Mouse (Mus musculus) left cerebral cortex, postnatal 4 days (tissue): ENCODE measurements around the gene Hnrnpd. TPM values are rescaled to one million over a fixed set of nuclear protein-coding genes. Genes with fewer than 3 reads are reported as not detected.

Experiments used
- DNase-seq: peaks from one replicate; pipeline ENCODE4 v3.0.0-alpha.2; 2022
- intact Hi-C: fragments of 180-260 bp; cut with DNase I; formaldehyde crosslinking; loops from one replicate; pipeline ENCODE4 v1.15.1; 2025
- total RNA-seq, 2 experiments: library from RNA; stranded (reverse); gene quantifications; 2 replicates each; pipeline ENCODE4 v1.2.3; 2021

Gene Hnrnpd
- 100 to 1,000 TPM; 366 to 370 TPM for total RNA-seq

DNA sequence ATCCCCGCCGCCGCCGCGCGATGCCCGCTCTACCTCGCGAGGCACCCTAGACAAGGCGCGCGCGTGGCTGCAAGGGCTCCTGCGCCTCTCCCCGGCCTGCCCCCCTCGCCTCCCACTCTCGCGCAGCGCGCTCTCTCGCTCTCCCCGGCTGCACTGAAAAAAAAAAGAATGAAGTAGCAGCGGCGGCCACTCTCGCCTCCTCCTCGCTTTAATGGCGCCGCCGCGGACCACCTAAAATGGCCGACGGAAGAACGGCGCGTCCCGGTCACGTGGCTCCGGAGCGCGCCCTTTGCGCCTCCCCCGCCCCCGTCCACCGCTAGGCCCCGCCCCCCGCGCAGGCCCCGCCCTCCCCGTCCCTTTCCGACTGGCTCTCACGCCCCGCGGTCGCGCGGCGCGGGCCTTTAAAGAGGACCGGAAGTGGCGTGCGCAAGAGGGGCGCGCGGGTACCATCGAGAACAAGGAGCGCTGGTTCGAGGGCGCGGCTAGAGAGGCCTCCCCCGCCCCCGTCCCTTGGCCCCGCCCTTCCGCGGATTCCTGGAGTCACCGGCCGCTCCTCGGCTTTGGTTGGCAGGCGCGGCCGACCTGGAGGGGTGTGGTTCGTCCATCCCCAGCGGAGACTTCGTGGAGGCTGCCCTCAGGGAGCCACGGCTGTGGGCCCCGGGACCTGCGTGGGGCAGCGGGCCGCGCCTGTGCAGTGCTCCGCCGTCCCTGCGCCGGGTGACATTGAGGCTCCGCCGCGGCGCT, at the start of gene Hnrnpd, which contains the start of gene 4930524J08Rik:
Gene Hnrnpd, minus strand, starts transcription at position 240 of the 744 bp plus-strand sequence.
Gene 4930524J08Rik, plus strand, starts transcription at position 363 of the 744 bp plus-strand sequence.
- intact Hi-C loops = loop anchor here (5.0 kb wide), 1 partner anchor 58 kb away; the partner anchor contains the start of genes Enoph1 and Hnrnpdl
- DNase-seq = peak; percentile 98

DNA sequence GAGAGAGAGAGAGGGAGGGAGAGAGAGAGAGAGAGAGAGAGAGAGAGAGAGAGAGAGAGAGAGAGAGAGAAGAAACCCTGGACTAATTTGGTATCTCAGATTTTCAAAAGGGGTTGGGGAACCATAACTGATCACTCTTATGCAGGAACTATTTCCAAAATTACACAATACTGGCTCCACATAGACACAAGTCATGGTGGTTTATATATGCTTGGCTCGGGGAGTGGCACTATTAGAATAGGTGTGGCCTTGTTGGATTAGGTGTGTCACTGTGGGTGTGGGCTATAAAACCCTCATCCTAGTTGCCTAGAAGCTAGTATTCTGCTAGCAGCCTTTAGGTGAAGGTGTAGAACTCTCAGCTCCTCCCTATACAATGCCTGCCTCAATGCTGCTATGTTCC, 46.1 kb upstream of the Hnrnpd start:
- intact Hi-C loops = no loop called here

DNA sequence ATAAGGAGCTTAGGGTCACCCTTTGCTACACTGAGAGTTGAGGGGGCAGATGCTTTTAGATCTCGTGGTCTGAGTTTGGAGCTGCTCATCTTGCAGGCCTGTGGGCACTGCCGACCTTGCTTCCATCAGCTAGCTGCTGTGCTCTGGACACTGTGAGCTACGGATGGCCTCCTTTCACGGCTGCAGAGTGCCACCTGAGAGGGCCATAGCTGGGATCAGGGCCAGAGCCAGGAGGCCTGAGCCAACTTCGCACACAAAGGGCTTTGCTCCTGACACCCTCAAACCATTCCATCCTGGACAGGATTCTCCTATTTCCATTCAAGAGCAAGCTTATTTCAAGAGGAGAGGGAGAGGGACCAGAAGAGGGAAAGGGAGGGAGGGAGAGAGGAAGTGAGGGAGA, 45.7 kb upstream of the Hnrnpd start:
- intact Hi-C loops = no loop called here
- no peak for DNase-seq

More for the DNA sequence above, 46.1 kb upstream of the Hnrnpd start:
- no peak for DNase-seq

DNA sequence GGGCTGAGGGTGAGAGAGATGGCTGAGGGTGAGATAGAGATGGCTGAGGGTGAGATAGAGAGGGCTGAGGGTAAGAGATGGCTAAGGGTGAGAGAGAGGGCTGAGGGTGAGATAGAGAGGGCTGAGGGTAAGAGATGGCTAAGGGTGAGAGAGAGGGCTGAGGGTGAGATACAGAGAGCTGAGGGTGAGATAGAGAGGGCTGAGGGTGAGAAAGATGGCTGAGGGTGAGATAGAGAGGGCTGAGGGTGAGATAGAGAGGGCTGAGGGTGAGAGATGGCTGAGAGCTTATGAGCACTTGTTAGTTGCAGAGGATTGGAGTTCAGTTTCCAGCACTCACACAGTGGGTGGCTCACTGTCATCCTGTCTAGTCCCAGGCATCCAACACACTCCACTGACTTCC, 41.4 kb upstream of the Hnrnpd start:
- intact Hi-C loops = no loop called here
- DNase-seq = no peak

DNA sequence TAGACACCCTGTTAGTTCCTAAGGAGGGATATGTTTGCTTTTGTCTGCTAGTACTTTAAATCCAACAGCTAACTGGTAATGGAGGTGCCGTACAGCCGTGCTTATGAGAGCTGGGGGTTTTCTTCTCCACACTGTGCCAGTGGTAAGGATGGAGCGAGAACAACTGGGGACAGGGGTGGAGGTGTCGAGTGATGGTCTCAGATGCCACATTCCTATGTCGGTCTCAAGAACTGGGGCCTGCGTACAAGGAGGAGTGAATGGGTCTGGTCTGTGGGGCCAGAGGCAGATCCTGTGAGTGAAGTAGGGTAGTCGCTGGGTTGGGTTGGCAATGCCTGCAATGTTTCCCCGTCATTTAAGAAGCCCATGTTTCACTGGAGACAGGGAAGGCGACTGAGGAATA, 33.9 kb upstream of the Hnrnpd start:
- no peak for DNase-seq

DNA sequence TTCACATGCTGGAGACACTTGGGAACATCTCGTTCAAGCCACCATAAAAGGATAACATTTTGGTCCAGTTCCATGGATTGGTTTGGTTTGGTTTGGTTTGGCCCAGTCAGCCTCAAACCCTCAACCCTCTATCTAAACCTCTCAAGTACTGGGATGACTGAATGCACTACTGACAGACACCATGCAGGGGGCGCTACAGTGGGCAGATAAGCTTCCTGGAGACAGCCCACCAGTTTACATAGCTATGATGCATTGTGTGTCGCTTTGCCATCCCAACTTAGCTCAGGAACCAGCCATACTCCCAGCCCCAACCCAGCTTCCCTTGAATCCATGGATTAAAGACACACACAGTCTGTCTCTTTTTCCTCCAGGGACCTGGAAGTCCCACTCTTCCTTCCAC, 29.7 kb upstream of the Hnrnpd start:
- intact Hi-C loops = no loop called here
- no peak for DNase-seq

More for the DNA sequence above, 33.9 kb upstream of the Hnrnpd start:
- intact Hi-C loops = no loop called here

DNA sequence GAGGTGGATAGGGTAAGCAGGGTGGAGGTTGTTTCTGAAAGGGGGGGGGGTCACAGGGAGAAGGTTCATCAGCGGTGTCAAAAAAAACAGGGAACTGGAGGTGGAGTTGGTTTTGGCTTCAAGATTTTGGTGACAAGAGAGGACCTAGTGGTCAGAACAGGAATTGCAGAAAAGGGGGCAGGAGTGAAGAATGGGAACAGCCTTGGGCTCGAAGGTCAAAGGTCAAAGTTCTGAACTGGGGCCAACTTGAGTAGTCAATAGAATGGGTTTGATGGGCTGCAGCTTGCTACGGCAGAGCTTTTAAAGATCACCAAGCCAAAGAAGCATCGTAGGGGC, 28.3 kb upstream of the Hnrnpd start:
- no peak for DNase-seq
- intact Hi-C loops = no loop called here

DNA sequence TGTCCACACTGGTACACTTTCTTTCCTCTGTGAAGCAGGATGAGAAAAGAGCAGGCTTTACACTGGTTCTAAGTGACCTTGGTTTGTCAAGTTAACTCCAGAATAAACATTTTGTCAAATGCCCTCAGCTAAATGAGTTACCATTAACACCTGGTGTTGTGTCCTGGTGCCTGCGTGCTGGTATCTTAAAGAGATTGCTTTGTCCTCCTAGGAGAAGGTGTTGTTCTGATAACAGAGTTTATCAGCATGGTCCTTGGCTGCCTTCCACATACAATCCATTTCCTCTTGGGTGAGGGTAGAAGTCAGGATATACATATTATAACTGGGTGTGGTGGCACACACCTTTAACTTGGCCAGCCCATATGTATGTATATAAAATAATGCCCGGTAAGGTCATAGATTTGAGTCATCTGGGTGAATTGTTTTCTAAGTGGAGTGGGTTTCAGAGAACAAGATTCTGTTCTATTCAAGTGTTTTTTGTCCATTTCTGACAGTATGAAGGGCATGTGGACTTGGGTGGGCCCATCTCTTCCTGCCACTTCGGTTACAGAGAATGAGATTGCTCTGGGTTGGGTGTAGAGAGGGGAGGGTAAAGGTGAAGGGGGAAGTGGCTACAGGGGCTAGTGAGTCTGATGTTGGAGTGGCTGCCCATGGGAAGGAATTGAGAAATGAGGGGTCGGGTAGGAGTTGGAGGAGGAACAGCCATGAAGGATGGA, 27.7 kb upstream of the Hnrnpd start:
- DNase-seq = no peak

DNA sequence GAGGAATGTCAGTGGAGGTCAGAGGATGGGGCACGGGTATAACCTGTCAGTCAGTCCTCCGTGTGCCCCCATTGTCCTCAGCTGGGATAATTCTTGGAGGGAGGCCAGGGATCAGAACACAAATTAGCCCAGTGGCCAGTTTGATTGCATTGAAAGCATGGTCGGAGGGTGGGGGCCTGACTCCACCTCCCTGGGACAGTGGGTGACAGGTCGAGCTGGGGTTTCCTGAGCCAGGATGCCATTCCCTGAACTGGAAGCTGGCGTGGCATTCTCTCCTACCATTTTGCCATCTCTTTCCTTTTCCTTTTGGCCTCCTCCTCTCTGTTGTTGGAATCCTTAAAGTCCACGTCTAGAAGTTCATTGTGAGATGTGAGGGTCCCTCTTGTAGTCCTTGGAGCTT, 27.2 kb upstream of the Hnrnpd start:
- DNase-seq = no peak
- intact Hi-C loops = no loop called here

More for the DNA sequence above, 27.7 kb upstream of the Hnrnpd start:
- intact Hi-C loops = no loop called here

DNA sequence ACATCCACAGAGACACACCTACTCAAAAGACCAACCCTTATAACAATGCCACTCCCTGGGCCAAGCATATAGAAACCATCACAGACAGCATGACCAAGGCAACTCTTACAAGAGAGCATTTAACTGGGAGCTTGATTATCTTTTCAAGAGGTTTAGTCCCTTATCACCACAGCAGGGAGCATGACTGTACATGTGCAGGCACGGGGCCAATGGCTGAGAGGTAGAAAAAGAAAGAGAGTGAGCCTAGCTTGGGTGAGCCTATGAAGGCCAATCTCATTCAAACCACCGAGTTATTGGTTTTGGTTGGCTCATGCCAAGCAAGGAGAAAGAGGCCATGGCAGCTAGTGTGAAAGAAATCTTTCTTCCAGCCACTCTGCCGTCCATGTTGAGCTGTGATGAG, 26.7 kb upstream of the Hnrnpd start:
- intact Hi-C loops = no loop called here
- DNase-seq = no peak

DNA sequence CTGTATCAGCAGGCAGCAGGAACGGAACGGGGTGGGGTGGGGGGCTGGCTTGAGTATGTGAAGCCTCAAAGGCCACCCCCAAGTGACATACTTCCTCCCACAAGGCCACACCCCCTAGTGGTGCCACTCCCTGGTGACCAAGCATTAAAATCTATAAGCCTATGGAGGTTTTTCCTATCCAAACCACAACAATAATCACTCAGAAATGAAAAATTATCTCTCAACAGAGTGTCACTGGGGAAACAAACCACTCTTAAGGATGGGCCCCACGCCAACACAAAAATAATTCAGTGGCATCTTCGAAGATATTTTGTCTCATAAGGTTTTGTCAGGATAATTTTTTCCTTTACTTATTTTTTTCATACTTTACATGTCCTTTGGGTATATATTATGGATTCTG, 25.2 kb upstream of the Hnrnpd start:
- intact Hi-C loops = no loop called here
- no peak for DNase-seq

DNA sequence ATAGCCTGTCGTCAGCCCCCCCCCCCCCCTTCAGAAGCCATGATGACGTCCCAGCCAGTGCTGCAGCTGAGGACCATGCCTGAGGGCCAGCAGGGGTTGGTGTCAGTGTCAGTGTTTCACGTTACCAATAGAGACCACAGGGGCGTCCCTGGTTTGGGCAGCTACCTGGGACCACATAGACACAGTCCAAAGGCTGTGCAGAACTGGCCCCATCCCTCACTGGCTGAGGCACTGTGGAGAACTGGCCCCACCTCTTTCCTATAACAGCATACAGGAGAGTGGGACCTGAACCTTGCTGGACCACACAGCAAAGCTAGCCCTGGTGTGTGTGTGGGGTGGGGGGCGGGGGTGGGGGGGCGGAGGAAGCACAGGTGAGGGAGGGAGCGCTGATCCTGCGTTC, 21.8 kb upstream of the Hnrnpd start:
- intact Hi-C loops = no loop called here
- DNase-seq = no peak

DNA sequence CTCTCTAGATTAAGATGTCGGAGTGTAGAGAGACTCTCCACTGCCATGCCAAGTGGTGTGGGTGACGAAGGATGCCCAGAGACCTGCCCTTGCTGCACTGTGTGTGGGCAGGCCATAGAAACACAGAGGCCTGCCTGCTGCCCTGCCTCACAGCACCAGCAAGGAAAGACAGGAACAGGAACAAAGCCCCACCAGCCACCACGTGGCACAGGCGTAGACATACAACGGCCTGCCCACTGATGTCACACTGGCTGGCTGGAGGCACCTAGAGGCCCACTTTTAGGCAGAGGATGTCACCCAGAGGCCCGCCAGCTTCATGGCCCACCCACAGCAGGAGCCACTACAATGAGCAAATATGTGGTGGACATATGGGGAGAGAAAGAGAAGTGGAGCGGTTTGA, 21.3 kb upstream of the Hnrnpd start:
- DNase-seq = no peak
- intact Hi-C loops = no loop called here

DNA sequence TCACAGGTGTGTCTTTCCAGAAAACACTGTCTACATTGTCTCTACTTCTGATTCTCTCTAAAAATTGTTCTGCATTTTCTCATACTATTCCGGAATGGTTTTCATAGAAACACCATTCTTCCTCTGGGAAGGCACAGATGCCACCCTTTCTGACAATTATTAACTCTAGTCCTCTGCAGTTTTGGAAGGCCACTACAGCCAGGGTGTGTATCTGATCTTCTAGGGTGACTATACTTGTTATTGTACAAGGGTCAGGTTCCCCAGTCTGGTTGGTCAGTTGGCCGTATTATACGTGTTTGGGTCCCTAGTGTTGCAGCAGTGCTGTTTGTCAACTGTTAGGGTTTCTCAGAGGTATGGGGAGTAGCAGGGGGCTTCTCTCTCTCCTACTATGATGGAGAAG, 15.9 kb upstream of the Hnrnpd start:
- intact Hi-C loops = no loop called here
- DNase-seq = no peak

DNA sequence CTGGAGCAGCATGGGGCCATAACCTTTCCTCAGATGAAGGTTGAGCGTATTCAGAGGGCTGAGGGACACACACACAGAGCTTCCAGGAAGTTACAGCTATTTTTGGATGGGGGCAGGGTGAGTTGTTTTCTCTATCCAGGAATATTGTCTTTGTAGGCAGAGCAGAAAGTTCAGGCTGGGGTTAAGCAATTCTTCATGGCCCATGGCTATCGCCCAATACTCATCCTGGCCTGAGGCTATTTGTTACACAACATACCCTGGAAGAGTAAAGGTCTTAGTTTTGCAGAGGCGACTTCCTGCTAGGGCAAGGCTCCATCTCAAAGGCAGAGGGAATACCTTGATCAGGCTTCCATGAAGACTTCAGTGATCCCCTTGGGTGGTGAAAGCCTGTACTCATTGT, 15.4 kb upstream of the Hnrnpd start:
- intact Hi-C loops = no loop called here
- DNase-seq = no peak

DNA sequence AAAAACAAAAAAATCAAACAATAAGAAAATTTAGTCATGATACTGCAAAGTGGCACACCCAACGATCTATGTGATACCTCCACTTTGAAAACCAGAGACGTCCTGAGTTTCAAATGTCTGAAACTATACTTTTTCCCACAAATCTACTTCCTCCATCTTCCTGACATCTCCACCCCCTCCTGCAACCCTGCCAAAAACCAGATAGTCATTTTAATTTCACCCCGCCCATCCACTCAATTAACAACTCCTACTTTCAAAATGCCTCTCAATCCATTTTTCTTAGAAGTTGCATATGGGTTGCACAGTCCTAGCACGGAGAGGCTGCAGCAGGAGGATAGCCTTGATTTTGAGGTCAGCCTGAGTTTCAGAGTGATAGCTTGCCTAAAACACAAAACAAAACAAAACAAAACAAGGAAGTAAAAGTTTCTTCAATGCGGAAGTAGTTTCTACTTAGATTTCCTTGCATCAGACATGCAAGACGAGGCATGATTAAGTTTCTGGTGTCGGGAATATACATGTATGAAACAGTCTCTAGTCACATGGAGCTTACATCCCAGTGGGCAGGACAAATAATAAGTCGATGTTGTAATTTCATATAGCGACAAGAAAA, 4.8 kb upstream of the Hnrnpd start:
- DNase-seq = no peak
- intact Hi-C loops = no loop called here

DNA sequence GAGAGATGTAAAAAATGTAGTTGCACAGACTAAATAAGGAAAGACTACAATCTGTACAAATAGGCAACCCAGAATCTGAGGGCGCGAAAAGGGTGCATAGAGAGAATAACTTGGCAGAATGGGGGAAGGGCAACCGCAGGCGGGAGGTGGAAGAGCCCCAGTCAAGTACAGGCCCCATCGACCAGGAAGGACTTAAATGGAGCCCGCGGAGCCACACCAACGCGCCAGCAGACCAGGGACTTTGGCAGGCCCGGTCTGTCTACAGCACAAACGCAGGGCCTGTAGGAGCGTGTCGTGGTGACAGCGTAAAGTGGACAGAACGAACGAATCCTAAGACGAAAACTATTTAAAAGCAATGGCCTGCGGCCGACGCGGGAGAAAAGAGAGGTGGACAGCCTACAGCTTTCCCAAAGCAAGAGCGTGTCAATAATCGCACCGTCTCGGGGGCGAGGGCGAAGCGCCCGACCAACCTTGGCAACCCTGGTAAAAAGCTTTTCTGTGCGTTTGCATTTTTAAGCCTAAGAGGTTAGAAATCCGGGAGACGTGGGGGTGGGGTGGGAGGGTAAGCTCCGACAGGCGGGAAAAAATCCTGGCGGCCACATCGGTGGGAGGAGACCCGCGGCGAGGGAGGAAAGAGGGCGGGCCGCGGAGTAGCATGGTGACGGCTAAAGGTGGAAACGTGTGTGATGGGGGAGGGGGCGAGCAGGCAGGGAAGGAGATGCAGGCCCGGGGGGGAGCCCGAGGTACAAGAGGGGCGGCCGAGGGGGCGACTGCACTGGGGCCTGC, 1.0 kb downstream of the Hnrnpd start:
- intact Hi-C loops = loop anchor here (5.0 kb wide), 1 partner anchor 60 kb away; the partner anchor contains the start of genes Enoph1 and Hnrnpdl

DNA sequence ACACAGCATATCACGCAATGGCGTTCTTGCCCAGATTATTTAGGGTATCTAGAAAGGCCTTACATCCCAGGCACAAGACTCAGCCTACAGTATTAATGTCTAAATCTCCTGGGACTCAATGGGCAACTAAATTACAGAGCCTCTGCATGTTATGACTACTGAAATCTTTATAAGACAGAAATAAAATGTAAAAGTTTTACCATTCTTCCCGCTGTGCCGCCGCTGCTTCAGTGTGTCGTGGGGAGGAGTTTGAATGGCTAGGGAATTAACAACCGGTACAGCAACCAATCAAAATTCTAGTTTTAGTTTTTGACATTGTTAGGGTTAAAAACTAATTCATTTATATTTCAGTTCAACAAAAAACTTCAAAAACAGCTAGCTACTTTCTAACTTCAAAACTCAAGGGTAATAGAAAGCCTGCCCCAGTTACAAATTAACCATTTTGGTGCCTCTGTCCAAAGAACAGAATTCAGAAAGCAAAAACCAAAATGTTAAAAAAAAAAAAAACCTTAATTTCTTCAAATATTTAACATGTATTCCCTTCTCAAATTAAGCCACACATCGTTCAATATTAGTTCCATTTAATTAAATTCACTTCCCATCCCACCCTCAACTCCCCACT, 2.3 kb downstream of the Hnrnpd start:
- DNase-seq = no peak
- intact Hi-C loops = loop anchor here (5.0 kb wide), 1 partner anchor 61 kb away; the partner anchor contains the start of genes Enoph1 and Hnrnpdl

More for the DNA sequence above, 1.0 kb downstream of the Hnrnpd start:
- DNase-seq = peak; percentile 89

DNA sequence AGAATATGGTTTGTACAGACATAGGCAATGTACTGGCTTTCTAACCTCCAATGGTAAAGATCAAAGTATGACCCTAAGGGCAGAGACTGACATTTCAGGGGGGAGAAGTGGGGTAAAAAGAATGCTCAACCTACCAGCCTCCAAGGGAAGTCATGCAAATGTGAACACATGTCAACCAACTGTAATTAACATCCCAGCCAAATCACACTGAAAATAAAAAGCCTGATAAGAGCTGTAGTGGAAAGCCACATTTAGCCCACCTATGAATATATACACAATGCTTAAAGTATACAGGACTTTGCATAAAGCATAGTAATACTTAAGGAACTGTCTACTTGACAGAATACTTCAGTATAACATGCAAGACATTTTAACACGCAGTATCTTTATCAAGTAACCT, 3.0 kb downstream of the Hnrnpd start:
- intact Hi-C loops = loop anchor here (5.0 kb wide), 1 partner anchor 62 kb away; the partner anchor contains the start of genes Enoph1 and Hnrnpdl
- no peak for DNase-seq

DNA sequence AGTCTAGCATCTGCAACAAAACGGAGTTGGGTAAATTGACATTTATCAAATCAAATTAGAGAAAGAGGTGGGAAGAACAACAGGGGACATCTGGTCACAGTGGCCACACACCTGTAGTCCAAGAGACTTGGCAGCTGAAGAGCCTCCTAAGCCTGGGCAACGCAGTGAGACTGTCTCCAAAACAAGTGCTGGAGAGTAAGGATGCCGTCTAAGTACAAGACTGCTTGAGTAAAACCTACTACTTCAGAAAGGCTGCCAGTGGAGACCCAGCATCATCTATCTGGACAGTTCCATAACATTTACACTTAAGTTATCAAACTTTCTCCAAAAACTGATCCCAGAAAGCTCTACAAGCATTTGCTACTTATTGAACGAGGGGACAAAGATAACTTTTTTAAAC, 3.7 kb downstream of the Hnrnpd start:
- no peak for DNase-seq
- intact Hi-C loops = loop anchor here (5.0 kb wide), 1 partner anchor 62 kb away; the partner anchor contains the start of genes Enoph1 and Hnrnpdl
